Mouse (Mus musculus): ENCODE data around the gene Tmc6.

Tmc6 gene

DNA sequence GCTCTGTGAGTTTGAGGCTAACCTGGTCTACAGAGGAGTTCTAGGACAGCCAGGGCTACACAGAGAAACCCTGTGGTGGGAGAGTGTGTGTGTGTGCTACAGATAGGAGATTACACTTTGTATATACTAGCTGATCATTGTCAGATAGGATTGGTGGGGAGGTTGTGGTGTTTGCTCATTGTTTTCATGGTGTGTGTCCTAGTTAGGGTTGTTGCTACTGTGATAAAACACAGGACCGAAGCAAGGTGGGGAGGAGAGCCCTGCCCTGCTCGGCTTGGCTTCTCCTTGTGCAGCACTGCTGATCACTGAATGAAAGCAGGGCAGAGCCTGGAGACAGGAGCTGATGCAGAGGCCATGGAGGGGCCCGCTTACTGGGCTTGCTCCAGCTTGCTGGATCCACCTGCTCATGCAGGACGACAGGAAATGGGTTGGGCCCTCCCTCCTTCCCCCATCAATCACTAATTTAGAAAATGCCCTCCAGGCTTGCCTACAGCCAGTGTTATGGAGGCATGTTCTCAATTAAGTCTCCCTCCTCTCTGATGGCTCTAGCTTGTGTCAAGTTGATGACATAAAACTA, 38.5 kb downstream of the Tmc6 start:
- DNase-seq, result no peak

- no peak for DNase-seq
These were observed 39.3 kb downstream of the Tmc6 start for GRCm38 (mm10) chr11:117742715-117743114.

DNA sequence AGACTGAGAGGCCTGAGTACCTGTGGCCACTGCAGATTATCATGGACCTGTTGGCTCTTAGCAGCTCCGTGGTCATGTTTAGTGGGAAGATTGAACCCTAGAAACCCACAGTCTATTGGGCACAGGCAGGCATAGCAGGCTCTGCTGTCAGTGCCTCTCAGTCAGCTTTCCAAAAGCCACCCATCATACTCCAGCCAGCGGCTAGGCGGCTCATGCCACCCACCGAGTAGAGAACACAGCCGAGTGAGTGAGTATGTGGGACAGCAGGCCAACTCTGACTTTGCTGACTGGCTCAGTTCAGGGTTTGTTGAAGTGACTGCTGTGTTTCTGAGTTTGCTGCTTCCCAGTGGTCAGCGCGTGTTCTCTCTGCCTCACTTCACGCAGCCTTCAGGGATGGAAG, 39.8 kb downstream of the Tmc6 start:
- DNase-seq, result no peak

DNA sequence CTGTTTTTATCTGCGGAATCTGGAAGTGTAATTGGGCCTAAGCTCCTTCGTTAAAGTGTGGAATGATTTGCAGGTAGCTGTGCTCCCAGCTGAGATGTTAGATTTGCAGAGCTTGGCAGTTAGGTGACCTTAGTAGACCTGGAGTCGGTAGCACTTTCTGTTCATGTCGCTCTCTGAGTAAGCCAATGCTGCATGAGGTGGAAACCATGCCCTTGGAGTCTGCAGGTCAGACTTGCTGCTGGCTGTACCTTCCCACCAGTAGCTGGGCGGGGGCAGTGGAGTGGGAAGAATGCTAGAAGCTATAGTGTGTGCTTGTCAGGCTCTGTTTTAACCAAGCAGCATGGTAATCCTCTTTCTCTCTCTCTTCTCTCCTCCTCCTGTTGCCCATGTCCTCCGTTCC, 40.9 kb downstream of the Tmc6 start:
- peak in 1 of 2 experiments; percentile 27 for DNase-seq

DNA sequence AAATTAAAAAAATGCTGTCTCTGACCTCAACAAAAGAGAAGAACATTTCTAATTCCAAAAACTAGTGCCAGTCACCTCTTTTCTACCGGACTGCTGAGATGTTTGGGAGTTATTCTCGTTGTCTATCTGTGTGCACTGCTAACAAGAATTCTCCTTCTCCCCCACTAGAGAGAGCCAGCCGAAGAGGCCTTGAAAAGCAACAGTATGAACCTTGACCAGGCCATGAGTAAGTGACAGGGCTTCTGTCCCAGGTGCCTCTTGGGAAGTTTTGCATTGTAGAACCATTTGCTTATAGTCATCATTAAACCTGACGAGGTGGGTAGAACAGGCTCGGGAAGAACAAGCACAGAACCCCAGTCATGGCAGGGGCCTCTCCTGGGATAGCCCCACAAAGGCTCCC, 43.9 kb downstream of the Tmc6 start:
- no peak for DNase-seq

DNA sequence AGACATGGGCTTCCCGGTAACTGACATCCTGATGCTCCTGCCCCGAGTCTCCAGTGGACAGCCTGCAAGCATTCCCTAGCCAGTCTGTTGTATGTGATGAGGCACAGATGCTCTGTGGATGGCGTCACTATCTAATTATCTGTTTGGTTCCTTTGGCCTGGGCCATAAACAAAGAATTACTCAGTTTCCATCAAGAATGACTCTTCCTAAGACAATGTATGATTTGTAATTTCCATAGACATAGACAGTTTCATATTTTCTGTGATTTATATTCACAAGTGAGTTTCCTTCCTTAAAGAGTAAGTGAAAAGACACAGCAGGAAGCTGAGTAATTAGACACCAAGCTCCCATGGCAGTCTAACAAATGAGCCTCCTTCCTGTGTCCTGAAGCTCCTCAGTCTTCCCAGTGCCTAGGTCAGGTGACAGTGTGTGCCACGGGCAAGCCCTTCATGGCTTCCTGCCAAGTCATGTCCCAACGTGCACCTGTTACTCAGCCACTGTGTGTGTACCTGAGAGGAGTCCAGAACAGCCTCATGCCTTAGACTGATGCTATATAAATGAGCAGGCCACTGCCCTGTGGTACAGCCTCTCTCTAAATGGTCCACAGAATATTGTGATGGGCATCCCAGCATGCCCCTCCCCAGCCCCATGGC, 45.8 kb downstream of the Tmc6 start:
- peak; percentile 38 to 55 for DNase-seq

DNA sequence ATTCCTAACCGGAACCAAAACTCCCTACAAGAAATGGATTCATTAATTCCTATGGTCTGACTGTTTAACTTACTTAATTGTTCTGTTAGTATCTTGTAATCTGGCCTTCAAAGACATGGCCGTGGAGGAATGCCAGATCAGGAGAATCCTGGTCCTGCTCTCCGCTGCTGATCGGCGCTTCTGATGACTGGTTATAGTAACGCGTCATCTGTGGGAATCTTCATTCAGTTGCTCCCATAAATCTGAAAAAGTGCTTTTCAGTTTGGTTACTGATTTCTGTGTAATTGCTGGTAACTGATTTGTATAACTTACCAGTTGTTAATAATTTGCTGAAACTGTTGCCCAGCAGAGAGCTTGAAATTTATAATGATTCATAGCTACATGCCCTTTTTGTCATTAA, 50.5 kb downstream of the Tmc6 start:
- peak; percentile 60 to 62 for DNase-seq

- DNase-seq, result no peak
These were observed 51.5 kb downstream of the Tmc6 start for GRCm38 (mm10) chr11:117730490-117730838.

DNA sequence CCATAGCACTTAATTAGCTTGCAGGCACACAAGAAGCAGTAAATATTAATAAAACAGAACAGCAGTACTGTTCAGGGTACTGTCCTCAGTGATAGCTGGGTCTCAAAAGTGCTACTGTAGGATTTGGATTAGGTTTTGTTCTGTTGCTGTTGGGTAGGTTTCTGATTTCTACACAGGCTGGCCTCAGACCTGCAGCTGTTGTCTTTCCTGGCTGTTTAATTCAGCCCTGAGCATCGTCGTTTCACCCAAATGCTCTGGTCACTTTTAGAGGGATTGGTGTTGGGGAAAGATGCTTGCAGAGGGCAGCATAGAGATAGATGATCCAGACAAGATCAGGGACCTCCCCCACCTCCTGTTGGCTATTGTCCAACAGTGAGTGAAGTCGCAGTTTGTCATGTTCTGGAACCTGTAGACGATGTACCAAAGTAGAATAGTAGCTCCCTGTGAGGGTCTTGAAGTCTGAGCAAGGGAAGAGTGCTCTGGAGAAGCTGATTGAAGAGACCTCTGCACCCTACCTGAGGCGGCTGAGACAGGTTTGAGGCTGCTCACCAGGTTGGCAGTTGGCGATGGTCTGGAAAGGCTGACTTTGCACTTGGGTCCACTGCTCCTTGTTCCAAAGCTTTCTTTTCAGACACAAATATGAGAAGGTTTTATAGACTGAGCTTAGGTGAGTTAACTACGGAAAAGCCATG, 52.1 kb downstream of the Tmc6 start:
- DNase-seq, result peak; percentile 68 to 76

- DNase-seq, result peak in 1 of 2 experiments; percentile 22
These were observed 52.7 kb downstream of the Tmc6 start for GRCm38 (mm10) chr11:117729341-117729740.

DNA sequence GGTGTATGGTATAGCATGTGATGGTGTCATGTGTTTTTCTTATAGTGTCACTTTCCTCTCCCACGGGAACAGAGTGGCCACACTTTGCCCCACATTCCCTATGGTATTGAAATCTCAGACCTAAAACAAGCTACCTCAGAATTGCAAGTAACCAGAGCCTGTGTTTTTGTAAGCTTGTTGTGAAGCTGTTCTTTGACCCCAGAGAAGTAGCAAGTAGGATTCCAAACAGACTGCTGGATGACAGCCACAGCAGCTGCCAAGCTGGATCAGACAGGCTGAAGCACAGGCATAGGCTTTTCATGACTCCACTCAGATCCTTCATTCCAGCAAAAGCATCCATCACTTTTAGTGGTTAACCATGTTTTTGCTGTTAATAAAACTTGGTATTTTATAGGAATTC, 53.2 kb downstream of the Tmc6 start:
- DNase-seq, result peak; percentile 77 to 85

DNA sequence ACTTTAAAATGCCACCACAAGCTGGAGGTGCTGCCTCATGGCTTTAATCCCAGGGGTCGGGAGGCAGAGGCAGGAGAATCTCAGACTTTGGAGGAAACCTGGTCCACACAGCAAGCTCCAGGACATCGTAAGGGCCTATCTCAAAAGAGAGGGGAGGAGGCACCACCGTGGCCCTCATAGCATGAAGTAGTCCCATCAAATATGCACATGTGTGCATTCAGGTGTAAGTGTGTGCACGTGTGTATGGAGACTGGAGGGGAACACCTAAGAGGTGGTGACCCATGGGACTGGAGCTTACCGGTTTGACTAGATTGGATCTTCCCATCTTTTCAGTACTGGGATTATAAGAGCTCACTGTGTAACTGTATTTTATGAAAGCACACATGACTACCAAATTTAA, 53.8 kb downstream of the Tmc6 start:
- DNase-seq, result no peak

- no peak for DNase-seq
These were observed 55.0 kb downstream of the Tmc6 start for GRCm38 (mm10) chr11:117727031-117727430.

DNA sequence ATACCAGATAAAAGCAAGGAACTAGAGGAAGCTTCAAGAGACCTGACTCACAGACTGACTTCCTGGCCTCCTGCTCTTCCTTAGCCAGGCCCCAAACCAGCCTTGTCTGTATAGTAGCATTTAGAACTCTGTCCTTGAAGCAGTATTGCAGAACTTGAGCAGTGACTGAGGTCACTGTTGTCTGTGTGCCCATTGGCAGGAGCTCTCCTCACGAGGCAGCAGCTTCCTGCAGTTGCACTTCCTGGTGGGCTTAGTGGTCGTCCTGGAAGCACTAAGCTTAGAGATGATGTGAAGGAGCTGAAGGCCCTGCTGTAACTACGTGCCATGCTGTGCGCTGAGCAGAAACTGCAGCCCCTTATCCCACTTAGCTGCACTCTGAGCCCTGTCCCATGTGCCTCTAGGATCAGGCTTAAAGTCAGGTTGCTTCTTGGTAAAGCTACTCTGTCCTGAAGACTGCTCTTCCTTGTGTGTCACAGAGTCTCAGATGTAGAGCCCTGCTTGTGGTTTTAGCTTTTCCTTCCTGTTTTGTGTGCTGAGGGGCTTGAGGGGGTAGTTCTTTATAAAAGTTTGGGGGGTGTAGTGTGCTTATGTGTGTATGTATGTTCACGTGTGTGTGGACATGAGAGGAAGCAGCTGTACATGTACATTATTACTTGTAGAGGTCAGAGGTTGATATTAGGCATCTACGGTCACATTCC, 57.2 kb downstream of the Tmc6 start:
- DNase-seq, result no peak

DNA sequence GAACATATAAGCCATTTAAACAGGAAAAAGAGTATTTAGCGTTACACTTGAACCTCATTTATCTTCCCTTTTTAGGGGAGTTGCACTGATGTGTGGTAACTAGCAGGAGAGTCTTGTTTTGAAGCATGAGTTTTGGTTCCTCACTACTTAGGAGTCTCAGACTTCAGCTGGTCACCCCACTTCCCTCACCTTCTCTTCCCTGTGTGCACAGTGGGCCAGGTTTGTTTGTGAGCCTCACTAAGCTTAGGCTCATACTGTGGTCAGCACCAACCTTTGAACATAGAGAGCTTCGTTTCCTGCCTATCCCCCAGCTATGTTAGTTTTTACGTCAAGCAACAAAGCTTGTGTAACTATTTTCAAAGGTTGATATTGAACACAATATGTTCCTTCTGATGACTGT, 63.2 kb downstream of the Tmc6 start:
- no peak for DNase-seq
